Mouse (Mus musculus) heart, adult 2 months (tissue): ENCODE data around the gene Gm37240.

Source experiments
- CTCF ChIP-seq: fragments of 200-600 bp; IDR thresholded peaks from 2 replicates; pipeline ENCODE4 v1.8.1; 2022; ENCODE audit warnings: antibody characterized with exemption, mild to moderate bottlenecking, moderate library complexity
- EP300 ChIP-seq: fragments of 200-500 bp; IDR thresholded peaks from 2 replicates; pipeline ENCODE4 v1.6.1; 2011; ENCODE audit warnings: low read depth, low read length, control low read depth; ENCODE audit not compliant: insufficient read depth
- POLR2A ChIP-seq: fragments of 200-500 bp; IDR thresholded peaks from 2 replicates; pipeline ENCODE4 v1.6.1; 2011; ENCODE audit warnings: mild to moderate bottlenecking, low read depth, low read length, control low read depth; ENCODE audit not compliant: insufficient read depth

GRCm38 (mm10) chr3:85468995-85469394 is 418.3 kb downstream of the Gm37240 start:
- TF ChIP-seq POLR2A (no peak), EP300 (no peak), CTCF (no peak)
